ENCODE assay signal across 23 mouse cellular contexts in genomic region chr3:59135911-59136653, GRCm38 (mm10). TPM values are rescaled to one million over a fixed set of nuclear protein-coding genes. Genes with fewer than 3 reads are reported as not detected.
DNase-seq lines count a peak whose midpoint lies in the region; ATAC-seq and TF ChIP-seq lines count a peak whose summit lies in the region.
"Had no signal": no experiment of that assay in that cellular context is flagged by ENCODE, and none has a peak within 500 bp of the region (broad histone marks: within the 10 kb centered on the region; RNA-seq: fewer than 3 reads in every experiment).

No protein-coding gene starts in this region.

- no peaks in the 10 kb centered on the region for H3K9me3 ChIP-seq in hindbrain, embryonic 13.5 days
- no peaks in the 10 kb centered on the region for H3K9me3 ChIP-seq in hindbrain, embryonic 12.5 days (replicated peaks)
- H3K9me3 ChIP-seq in lung, embryonic 14.5 days (ENCODE audit: low read depth, low read length): no peaks in the 10 kb centered on the region
- H3K9me3 ChIP-seq in midbrain, embryonic 15.5 days: no peaks in the 10 kb centered on the region
- H3K9me3 ChIP-seq: heart, embryonic 12.5 days; limb, embryonic 12.5 days; liver, embryonic 12.5 days; lung, embryonic 15.5 days; stomach, embryonic 15.5 days had no signal

- TF ChIP-seq CTCF in lung, embryonic 14.5 days (IDR thresholded peaks at IDR 0.05; ENCODE audit: low read depth): no peak

- peak overlapping the region; percentile 52 for H3K27ac ChIP-seq in hindbrain, embryonic 13.5 days
- H3K27ac ChIP-seq in hindbrain, embryonic 12.5 days: no peak overlapping the region
- peak overlapping the region; percentile 33; the same call in 1 of the 2 replicates for H3K27ac ChIP-seq in lung, embryonic 14.5 days (ENCODE audit: low read depth)
- no peak overlapping the region for H3K27ac ChIP-seq in midbrain, embryonic 15.5 days
- H3K27ac ChIP-seq: limb, embryonic 12.5 days; liver, embryonic 12.5 days; lung, embryonic 15.5 days; stomach, embryonic 15.5 days had no signal

- H3K4me3 ChIP-seq in hindbrain, embryonic 13.5 days: no peak overlapping the region
- H3K4me3 ChIP-seq in hindbrain, embryonic 12.5 days: no peak overlapping the region
- H3K4me3 ChIP-seq in lung, embryonic 14.5 days (ENCODE audit: low read depth, low read length): no peak overlapping the region
- H3K4me3 ChIP-seq in midbrain, embryonic 15.5 days: no peak overlapping the region
- H3K4me3 ChIP-seq: heart, embryonic 12.5 days; limb, embryonic 12.5 days; liver, embryonic 12.5 days; lung, embryonic 15.5 days; stomach, embryonic 15.5 days had no signal

- WGBS in hindbrain, embryonic 13.5 days: 80% methylated on average over 5 of the region's 5 CpGs
- WGBS in hindbrain, embryonic 12.5 days: 83% methylated on average over 5 of the region's 5 CpGs
- 49% methylated on average over 5 of the region's 5 CpGs for WGBS in lung, embryonic 14.5 days
- WGBS in midbrain, embryonic 15.5 days: 76% methylated on average over 5 of the region's 5 CpGs

- no peaks in the 10 kb centered on the region for H3K36me3 ChIP-seq in hindbrain, embryonic 13.5 days
- H3K36me3 ChIP-seq in hindbrain, embryonic 12.5 days: no peaks in the 10 kb centered on the region
- no peaks in the 10 kb centered on the region for H3K36me3 ChIP-seq in lung, embryonic 14.5 days (ENCODE audit: insufficient read depth)
- no peaks in the 10 kb centered on the region for H3K36me3 ChIP-seq in midbrain, embryonic 15.5 days (replicated peaks)
- H3K36me3 ChIP-seq: heart, embryonic 12.5 days; limb, embryonic 12.5 days; liver, embryonic 12.5 days; lung, embryonic 15.5 days; stomach, embryonic 15.5 days had no signal

- no peak for ATAC-seq in hindbrain, embryonic 13.5 days (ENCODE audit: low FRiP score)
- no peak for ATAC-seq in hindbrain, embryonic 12.5 days (ENCODE audit: low FRiP score)
- no peak for ATAC-seq in lung, embryonic 14.5 days (ENCODE audit: insufficient read depth)
- peak; percentile 65; the same call in 1 of the 2 replicates for ATAC-seq in midbrain, embryonic 15.5 days (replicated peaks)
- ATAC-seq: inflammation-experienced regulatory T-cells, adult 6 months; liver, embryonic 12.5 days had no signal

- H3K4me2 ChIP-seq in hindbrain, embryonic 13.5 days: no peak overlapping the region
- no peak overlapping the region for H3K4me2 ChIP-seq in hindbrain, embryonic 12.5 days (replicated peaks)
- no peak overlapping the region for H3K4me2 ChIP-seq in lung, embryonic 14.5 days
- no peak overlapping the region for H3K4me2 ChIP-seq in midbrain, embryonic 15.5 days
- H3K4me2 ChIP-seq: heart, embryonic 12.5 days; limb, embryonic 12.5 days; liver, embryonic 12.5 days; lung, embryonic 15.5 days; stomach, embryonic 15.5 days had no signal

- H3K4me1 ChIP-seq in hindbrain, embryonic 13.5 days (replicated peaks): no peaks in the 10 kb centered on the region
- H3K4me1 ChIP-seq in hindbrain, embryonic 12.5 days: no peaks in the 10 kb centered on the region; the same call in 1 of the 2 replicates
- H3K4me1 ChIP-seq in lung, embryonic 14.5 days (ENCODE audit: insufficient read depth): peaks cover 5% of the 10 kb centered on the region; the same call in 1 of the 2 replicates
- no peaks in the 10 kb centered on the region for H3K4me1 ChIP-seq in midbrain, embryonic 15.5 days
- H3K4me1 ChIP-seq: limb, embryonic 12.5 days had no signal

- DNase-seq in lung, embryonic 14.5 days: peak; percentile 59
- no peak for DNase-seq in lung, adult 18-20 months
- peak; percentile 47 for DNase-seq in brain, adult 2 months (ENCODE audit: low read depth, low spot score)
- no peak for DNase-seq in kidney, postnatal 36 days
- DNase-seq: adrenal gland, postnatal 36 days; B cell, adult 2 months; cerebellum, adult 2 months; cerebellum, postnatal 36 days; gastrocnemius, postnatal 25 days; heart, postnatal 14 days; kidney, adult 2 months; kidney, postnatal 10 days; thymus, adult 18-20 months had no signal

- no peaks in the 10 kb centered on the region for H3K27me3 ChIP-seq in hindbrain, embryonic 13.5 days
- H3K27me3 ChIP-seq in hindbrain, embryonic 12.5 days: no peaks in the 10 kb centered on the region
- H3K27me3 ChIP-seq in lung, embryonic 14.5 days (ENCODE audit: insufficient read depth, low read length): no peaks in the 10 kb centered on the region
- no peaks in the 10 kb centered on the region for H3K27me3 ChIP-seq in midbrain, embryonic 15.5 days (replicated peaks)
- H3K27me3 ChIP-seq: heart, embryonic 12.5 days; limb, embryonic 12.5 days; liver, embryonic 12.5 days; lung, embryonic 15.5 days; stomach, embryonic 15.5 days had no signal

- H3K9ac ChIP-seq in hindbrain, embryonic 13.5 days: no peak overlapping the region
- no peak overlapping the region for H3K9ac ChIP-seq in hindbrain, embryonic 12.5 days
- H3K9ac ChIP-seq in lung, embryonic 14.5 days: no peak overlapping the region
- no peak overlapping the region for H3K9ac ChIP-seq in midbrain, embryonic 15.5 days
- H3K9ac ChIP-seq: heart, embryonic 12.5 days; limb, embryonic 12.5 days; liver, embryonic 12.5 days; lung, embryonic 15.5 days; stomach, embryonic 15.5 days had no signal

RNA-seq across cellular contexts. Expression of gene P2ry14, which starts 17.3 kb away (rescaled TPM):
- 3.0 and 3.8 TPM in 2 replicates for polyA plus RNA-seq in hindbrain, embryonic 13.5 days (2015; fragmentation: Nextera tagmentation; extraction: Ambion mirVana)
- polyA plus RNA-seq in hindbrain, embryonic 12.5 days (2016; fragmentation: Nextera tagmentation; extraction: Ambion mirVana): 1.5 and 2.3 TPM in 2 replicates
- polyA plus RNA-seq in lung, embryonic 14.5 days (2014; fragmentation: Nextera tagmentation; extraction: Ambion mirVana): 11.7 and 14.7 TPM in 2 replicates
- 4.0 TPM in 2 replicates for polyA plus RNA-seq in midbrain, embryonic 15.5 days (2015; fragmentation: Nextera tagmentation; extraction: Ambion mirVana)

RNA-seq across cellular contexts. Expression of gene Gpr171, which starts 34.5 kb away (rescaled TPM):
- polyA plus RNA-seq in hindbrain, embryonic 13.5 days (2015; fragmentation: Nextera tagmentation; extraction: Ambion mirVana): 0.92 and 1.4 TPM in 2 replicates
- 1.6 and 1.7 TPM in 2 replicates for polyA plus RNA-seq in hindbrain, embryonic 12.5 days (2016; fragmentation: Nextera tagmentation; extraction: Ambion mirVana)
- 0.80 and 0.84 TPM in 2 replicates for polyA plus RNA-seq in lung, embryonic 14.5 days (2014; fragmentation: Nextera tagmentation; extraction: Ambion mirVana)
- polyA plus RNA-seq in midbrain, embryonic 15.5 days (2015; fragmentation: Nextera tagmentation; extraction: Ambion mirVana): 1.1 and 1.4 TPM in 2 replicates
- polyA plus RNA-seq: cerebellum, adult 2 months had no signal

RNA-seq across cellular contexts. Expression of gene Gpr87, which starts 58.8 kb away (rescaled TPM):
- 0.29 TPM in 1 of 2 replicates, not detected in the other for polyA plus RNA-seq in hindbrain, embryonic 13.5 days (2015; fragmentation: Nextera tagmentation; extraction: Ambion mirVana)
- 0.43 TPM in 1 of 2 replicates, not detected in the other for polyA plus RNA-seq in hindbrain, embryonic 12.5 days (2016; fragmentation: Nextera tagmentation; extraction: Ambion mirVana)
- 0.22 TPM in 1 of 2 replicates, not detected in the other for polyA plus RNA-seq in lung, embryonic 14.5 days (2014; fragmentation: Nextera tagmentation; extraction: Ambion mirVana)
- 0.26 TPM in 1 of 2 replicates, not detected in the other for polyA plus RNA-seq in midbrain, embryonic 15.5 days (2015; fragmentation: Nextera tagmentation; extraction: Ambion mirVana)
- polyA plus RNA-seq: cerebellum, adult 2 months; forebrain, embryonic 11.5 days; inflammation-experienced regulatory T-cells, adult 6 months; liver, embryonic 12.5 days had no signal

Comparison
In these comparisons a context has a peak if more than half of its experiments do, and no peak if none do; other contexts are left out.
1. H3K27ac ChIP-seq: peak in hindbrain, embryonic 13.5 days (single experiment) and lung, embryonic 14.5 days (single experiment); none in hindbrain, embryonic 12.5 days (single experiment) and midbrain, embryonic 15.5 days (single experiment).
2. DNase-seq: peak in lung, embryonic 14.5 days (single experiment) and brain, adult 2 months (single experiment); none in lung, adult 18-20 months (0 of 2) and kidney, postnatal 36 days (0 of 2).